Mouse (Mus musculus) liver, adult (tissue): Measurements from ENCODE around the gene Fkbp9.

Experiments
- GATA4 ChIP-seq: IDR thresholded peaks from 2 replicates; pipeline ENCODE4 v1.6.1; 2014; ENCODE audit warnings: mild to moderate bottlenecking, low read length; ENCODE audit not compliant: insufficient replicate concordance

Gene Fkbp9

DNA sequence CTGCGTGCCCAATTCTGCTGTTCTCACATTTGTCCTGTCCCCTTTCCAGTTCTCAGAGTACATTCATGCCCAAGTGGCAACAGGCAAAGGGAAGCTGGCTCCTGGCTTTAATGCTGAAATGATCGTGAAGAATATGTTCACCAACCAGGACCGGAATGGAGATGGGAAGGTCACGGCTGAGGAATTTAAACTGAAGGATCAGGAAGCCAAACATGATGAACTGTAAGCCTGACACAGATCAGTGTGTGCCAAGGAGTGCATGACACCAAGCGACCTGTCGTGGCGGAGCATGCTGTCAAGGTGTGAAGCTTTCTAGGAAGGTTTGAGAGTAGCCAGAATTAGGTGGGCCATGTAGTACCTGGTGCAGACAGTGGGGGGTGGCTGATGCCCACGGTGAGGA, 46.1 kb downstream of the Fkbp9 start:
- no peak for TF ChIP-seq GATA4

DNA sequence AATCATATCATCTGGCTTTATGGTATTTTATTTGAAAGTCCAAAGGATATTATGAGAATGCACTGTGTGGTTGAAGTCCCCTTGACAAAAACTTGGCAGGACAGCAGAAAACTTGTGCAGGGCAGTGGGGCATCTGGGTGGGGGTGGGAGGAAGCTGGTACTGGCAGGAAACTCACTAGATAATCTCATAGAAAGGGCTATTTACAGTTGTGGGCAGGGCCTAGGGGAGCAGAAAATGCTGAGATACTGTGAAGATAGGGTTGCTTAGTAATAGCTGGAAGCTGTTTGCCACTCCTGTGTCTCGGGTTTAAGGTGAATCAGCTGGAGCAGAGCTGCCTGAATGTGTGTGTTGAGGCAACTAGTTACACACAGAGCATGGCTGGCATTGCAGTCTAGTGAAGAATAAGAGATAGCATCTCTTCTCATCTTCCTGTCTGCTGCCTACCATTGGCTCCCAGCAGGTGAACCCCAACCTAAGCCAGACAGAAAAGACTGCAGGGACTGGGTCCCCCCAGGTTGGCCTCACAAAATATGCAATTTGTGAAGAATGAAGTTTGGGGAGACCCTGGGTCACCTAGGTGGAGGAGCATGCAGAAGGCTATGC, 47.6 kb downstream of the Fkbp9 start:
- TF ChIP-seq GATA4, result peak; percentile 26; the same call in 1 of the 2 replicates

- TF ChIP-seq GATA4, result no peak
Measured at GRCm38 (mm10) chr6:56888561-56888960, 56.7 kb downstream of the Fkbp9 start.

GRCm38 (mm10) chr6:56890762-56891161, 58.9 kb downstream of the Fkbp9 start:
- no peak for TF ChIP-seq GATA4

DNA sequence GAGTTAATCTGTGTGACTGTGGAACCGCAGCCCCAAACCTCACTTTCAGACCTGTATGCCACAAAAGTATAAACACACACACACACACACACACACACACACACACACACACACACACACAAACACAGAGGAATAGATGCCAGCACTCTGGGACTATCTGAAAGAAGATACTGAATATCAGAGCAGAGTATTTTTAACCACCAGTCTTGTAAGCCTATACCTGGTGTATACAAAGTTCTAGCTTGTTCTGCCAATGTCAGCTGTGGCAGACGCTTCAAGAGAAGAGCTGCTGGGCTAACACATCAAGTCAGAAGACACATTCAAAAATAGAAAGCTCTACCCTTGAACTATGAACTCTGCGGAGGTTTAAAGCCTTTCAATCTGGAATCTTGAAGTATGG, 67.7 kb downstream of the Fkbp9 start:
- TF ChIP-seq GATA4, result no peak

DNA sequence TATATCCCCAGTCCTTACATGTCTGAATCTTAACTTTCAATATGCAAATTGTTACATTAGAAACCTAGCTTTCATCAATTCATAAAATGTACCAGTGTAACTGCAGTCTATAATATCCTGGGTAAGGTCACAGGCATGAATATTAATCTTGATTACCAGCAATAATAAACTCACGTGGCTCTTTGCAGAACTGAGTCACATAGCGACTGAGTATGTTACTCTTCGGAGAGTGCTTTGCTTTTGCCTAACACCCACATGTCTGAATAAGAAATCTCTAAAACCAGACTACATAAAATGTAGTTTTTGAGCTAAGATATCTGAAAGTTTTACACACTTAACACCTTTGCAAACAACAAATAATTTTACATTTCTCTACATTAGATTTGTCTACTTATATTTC, 69.5 kb downstream of the Fkbp9 start:
- no peak for TF ChIP-seq GATA4

GRCm38 (mm10) chr6:56901824-56902386, 70.0 kb downstream of the Fkbp9 start:
- no peak for TF ChIP-seq GATA4

DNA sequence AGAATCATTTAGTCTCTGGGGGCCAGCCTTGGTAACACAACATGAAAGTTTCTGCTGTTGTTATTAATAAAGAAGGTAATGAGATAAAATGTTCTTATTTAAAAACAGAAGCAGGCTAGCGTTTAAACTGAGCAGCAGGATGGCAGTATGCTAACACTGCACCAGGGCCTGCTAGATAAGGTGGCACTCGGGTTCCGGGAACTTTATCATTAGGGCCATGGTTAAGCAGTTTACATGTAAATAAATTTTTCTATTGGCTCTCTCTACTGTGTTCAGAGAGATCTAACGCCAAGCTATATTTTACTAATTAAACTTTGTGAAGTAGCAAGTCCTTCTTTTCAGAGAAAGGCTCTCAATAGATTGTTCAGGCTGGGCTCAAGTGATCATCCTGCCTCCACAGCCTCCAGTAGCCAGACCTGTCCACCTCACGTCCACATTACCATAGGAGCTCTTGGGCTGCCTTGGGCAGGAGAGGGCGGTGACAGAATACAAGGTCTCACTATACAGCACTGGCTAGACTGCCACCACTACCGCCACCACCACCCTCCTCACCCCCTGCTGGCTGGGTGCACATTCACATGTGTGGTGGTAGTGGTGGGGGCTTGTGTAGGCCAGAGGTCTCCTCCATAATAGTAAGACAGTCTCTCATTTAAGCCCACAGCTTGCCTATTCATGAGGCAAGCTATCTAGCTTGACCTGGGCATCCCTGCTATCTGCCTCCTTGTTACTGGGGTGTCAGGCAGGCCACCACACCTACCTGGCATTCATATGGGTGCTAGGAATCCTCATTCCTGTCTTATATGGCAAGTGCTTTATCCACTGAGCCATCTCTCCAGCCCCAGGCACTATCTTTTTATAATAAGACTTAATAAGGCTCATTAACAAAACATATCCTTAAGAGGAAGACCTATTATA, 71.0 kb downstream of the Fkbp9 start:
- TF ChIP-seq GATA4, result no peak

DNA sequence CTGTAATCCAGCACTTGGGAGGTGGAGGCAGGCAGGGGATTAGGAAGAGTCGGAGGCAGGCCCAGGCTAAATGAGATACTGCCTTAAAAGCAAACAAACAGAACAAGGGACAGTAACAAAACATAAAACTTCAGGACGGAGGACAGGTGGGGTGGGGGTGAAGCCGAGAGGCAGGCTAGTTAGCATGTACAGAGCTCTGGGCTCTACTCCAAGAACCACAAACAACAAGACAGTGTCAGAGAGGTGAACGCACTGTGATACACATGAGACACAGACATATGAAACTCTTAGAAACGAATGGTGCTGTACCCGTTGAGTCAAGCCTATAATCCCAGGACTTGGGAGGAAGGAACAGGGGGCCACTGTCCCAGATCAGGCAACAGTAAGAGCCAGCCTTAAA, 72.0 kb downstream of the Fkbp9 start:
- no peak for TF ChIP-seq GATA4

DNA sequence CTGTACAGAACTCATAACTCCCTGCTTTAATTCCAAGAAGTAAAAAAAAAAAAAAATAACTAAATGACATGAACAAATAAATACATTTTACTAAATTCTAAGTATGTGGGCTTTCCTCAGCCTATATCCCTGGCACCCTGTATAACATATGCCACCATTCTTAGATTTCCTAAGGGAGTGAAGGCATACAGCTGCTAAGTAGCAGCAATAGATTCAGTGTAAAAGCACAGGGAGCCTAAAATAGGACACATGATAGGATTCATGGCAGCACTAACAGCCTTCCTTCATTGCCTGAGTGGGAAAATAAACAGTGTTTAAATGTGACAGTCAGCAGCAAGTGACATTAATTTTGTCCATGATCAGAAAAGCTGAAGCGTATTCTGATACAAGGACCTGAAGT, 72.5 kb downstream of the Fkbp9 start:
- no peak for TF ChIP-seq GATA4

- TF ChIP-seq GATA4, result no peak
Measured at GRCm38 (mm10) chr6:56904982-56905381, 73.1 kb downstream of the Fkbp9 start.

GRCm38 (mm10) chr6:56905486-56905885, 73.6 kb downstream of the Fkbp9 start:
- no peak for TF ChIP-seq GATA4

- TF ChIP-seq GATA4, result no peak
Measured at GRCm38 (mm10) chr6:56906121-56906846, 74.4 kb downstream of the Fkbp9 start.

DNA sequence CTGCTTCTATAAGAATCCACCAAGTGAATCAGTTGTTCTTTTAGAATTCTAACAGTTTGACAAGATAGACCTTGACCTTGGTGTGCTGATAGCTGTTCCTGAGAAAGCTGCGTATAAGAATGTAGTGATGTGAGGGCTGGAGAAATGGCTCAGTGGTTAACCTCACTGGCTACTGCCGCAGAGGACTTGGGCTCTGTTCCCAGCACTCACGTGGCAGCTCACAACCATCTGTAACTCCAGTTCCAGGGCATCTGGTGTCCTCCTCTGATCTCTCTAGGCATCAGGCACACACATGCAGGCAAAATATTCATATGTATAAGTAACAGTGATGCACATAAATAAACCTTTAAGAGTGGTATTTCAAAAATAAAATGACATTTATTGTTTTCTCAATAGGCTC, 76.1 kb downstream of the Fkbp9 start:
- TF ChIP-seq GATA4, result no peak

GRCm38 (mm10) chr6:56908397-56908796, 76.5 kb downstream of the Fkbp9 start:
- no peak for TF ChIP-seq GATA4
